ENCODE assay signal across 10 mouse cellular contexts in the genomic region with DNA sequence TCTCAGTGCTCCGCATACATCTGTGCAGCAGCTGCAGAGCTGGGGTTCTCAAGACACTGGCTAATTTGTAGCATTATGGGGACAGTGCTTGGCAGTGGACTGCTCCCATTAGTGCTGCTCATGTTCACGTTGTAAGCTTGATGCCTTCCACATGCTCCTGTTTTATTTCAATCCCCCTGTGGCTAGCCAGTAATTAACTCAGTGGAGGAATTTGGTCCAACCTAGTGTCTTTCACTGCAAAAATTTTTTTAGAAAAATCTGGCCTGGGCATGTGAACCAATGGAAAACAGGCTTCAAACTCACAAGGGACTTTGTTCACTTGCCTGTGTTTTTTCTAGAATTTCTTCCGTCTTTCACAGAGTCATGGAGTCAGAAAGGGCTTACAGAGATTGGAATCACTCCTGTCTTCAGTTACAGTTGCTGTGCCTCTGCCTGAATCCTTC.
DNase-seq lines count a peak whose midpoint lies in the region; ATAC-seq lines count a peak whose summit lies in the region.
"Had no signal": no experiment of that assay in that cellular context is flagged by ENCODE, and none has a peak within 500 bp of the region (broad histone marks: within the 10 kb centered on the region; RNA-seq: fewer than 3 reads in every experiment).

No protein-coding gene starts in this region.

- peak; percentile 94 for ATAC-seq in embryonic facial prominence, embryonic 11.5 days (replicated peaks; ENCODE audit: insufficient number of reproducible peaks, low FRiP score, low TSS enrichment, low read depth)
- peak; percentile 95 for ATAC-seq in limb, embryonic 15.5 days (ENCODE audit: insufficient number of reproducible peaks, low FRiP score, low TSS enrichment, low read depth)

- H3K27me3 ChIP-seq in embryonic facial prominence, embryonic 11.5 days (ENCODE audit: control insufficient read depth, insufficient read depth, low read length): no peaks in the 10 kb centered on the region
- no peaks in the 10 kb centered on the region for H3K27me3 ChIP-seq in limb, embryonic 15.5 days

- H3K36me3 ChIP-seq in embryonic facial prominence, embryonic 11.5 days (replicated peaks; ENCODE audit: control insufficient read depth, insufficient read depth, low read depth, low read length): no peaks in the 10 kb centered on the region
- no peaks in the 10 kb centered on the region for H3K36me3 ChIP-seq in limb, embryonic 15.5 days

- H3K9me3 ChIP-seq in embryonic facial prominence, embryonic 11.5 days (replicated peaks; ENCODE audit: control insufficient read depth, low read length): no peaks in the 10 kb centered on the region
- no peaks in the 10 kb centered on the region for H3K9me3 ChIP-seq in limb, embryonic 15.5 days

- H3K4me3 ChIP-seq in embryonic facial prominence, embryonic 11.5 days (ENCODE audit: low read depth, low read length): no peak overlapping the region
- no peak overlapping the region for H3K4me3 ChIP-seq in limb, embryonic 15.5 days

- H3K4me1 ChIP-seq in embryonic facial prominence, embryonic 11.5 days (ENCODE audit: control insufficient read depth, insufficient read depth, low read length): no peaks in the 10 kb centered on the region
- H3K4me1 ChIP-seq in limb, embryonic 15.5 days: peaks cover 16% of the 10 kb centered on the region; the same call in 1 of the 2 replicates

- peak overlapping the region; percentile 43; the same call in 1 of the 2 replicates for H3K27ac ChIP-seq in embryonic facial prominence, embryonic 11.5 days (replicated peaks; ENCODE audit: low read depth, low read length)
- peak overlapping the region; percentile 78 for H3K27ac ChIP-seq in limb, embryonic 15.5 days

- DNase-seq in kidney, adult 9 months: peak; percentile 9
- no peak for DNase-seq in kidney, adult 11 months
- peak; percentile 84 for DNase-seq in embryonic facial prominence, embryonic 11.5 days (ENCODE audit: low spot score)
- DNase-seq in heart, postnatal 10 days: peak; percentile 61 to 68
- no peak for DNase-seq in cerebellum, adult 11-12 months
- no peak for DNase-seq in layer of hippocampus, postnatal 10 days (ENCODE audit: low spot score in 2 of 2)
- DNase-seq in thymus, postnatal 36 days: no peak
- DNase-seq: cerebellum, postnatal 10 days; lung, postnatal 4 days had no signal

- no peak overlapping the region for H3K4me2 ChIP-seq in embryonic facial prominence, embryonic 11.5 days (ENCODE audit: low read depth, low read length)
- no peak overlapping the region for H3K4me2 ChIP-seq in limb, embryonic 15.5 days

- no peak overlapping the region for H3K9ac ChIP-seq in embryonic facial prominence, embryonic 11.5 days (replicated peaks; ENCODE audit: low read length)
- no peak overlapping the region for H3K9ac ChIP-seq in limb, embryonic 15.5 days

- WGBS in embryonic facial prominence, embryonic 11.5 days: 18% methylated on average over 3 of the region's 3 CpGs
- 20% methylated on average over 3 of the region's 3 CpGs for WGBS in limb, embryonic 15.5 days

- intact Hi-C loops in heart, postnatal 10 days (cut with DNase I): no loop called here

Comparison
In these comparisons a context has a peak if more than half of its experiments do, and no peak if none do; other contexts are left out.
1. DNase-seq: peak in kidney, adult 9 months (single experiment), embryonic facial prominence, embryonic 11.5 days (single experiment) and heart, postnatal 10 days (2 of 2); none in kidney, adult 11 months (single experiment), cerebellum, adult 11-12 months (single experiment), layer of hippocampus, postnatal 10 days (0 of 2) and thymus, postnatal 36 days (0 of 2).